Mouse (Mus musculus) heart, postnatal 0 days (tissue): ENCODE results near the gene Snx15. TPM values are rescaled to one million over a fixed set of nuclear protein-coding genes. Genes with fewer than 3 reads are reported as not detected.

ENCODE experiments used
- ATAC-seq: fragments of 200-750 bp; cut with Nextera tagmentation; 2 replicates; pipeline ENCODE4 v1.8.0; 2017; ENCODE audit warnings: low read depth, moderate number of reproducible peaks, moderate library complexity; ENCODE audit not compliant: insufficient read depth
- DNase-seq: peaks from one replicate; pipeline ENCODE4 v3.0.0-alpha.2; 2016; ENCODE audit warnings: low spot score
- H3K27ac ChIP-seq: fragments of 300-500 bp; sonication (generic); 2 replicates; pipeline ENCODE4 v1.5.1; 2014; ENCODE audit warnings: low read depth, mild to moderate bottlenecking
- H3K27me3 ChIP-seq: fragments of 300-500 bp; sonication (generic); 2 replicates; pipeline ENCODE4 v1.6.1; 2014; ENCODE audit warnings: low read length, mixed read lengths; ENCODE audit not compliant: control insufficient read depth, insufficient read depth
- H3K36me3 ChIP-seq: fragments of 300-500 bp; sonication (generic); replicated peaks from 2 replicates; pipeline ENCODE4 v1.6.1; 2014; ENCODE audit warnings: low read length, mixed read lengths; ENCODE audit not compliant: control insufficient read depth, insufficient read depth
- H3K4me1 ChIP-seq: fragments of 300-500 bp; sonication (generic); 2 replicates; pipeline ENCODE4 v1.6.1; 2014; ENCODE audit warnings: antibody characterized with exemption; ENCODE audit not compliant: control insufficient read depth, insufficient read depth
- H3K4me2 ChIP-seq: fragments of 300-500 bp; sonication (generic); 2 replicates; pipeline ENCODE4 v1.6.1; 2014; ENCODE audit warnings: low read depth, mild to moderate bottlenecking, low read length, moderate library complexity
- H3K4me3 ChIP-seq: fragments of 300-500 bp; sonication (generic); 2 replicates; pipeline ENCODE4 v1.5.1; 2014; ENCODE audit warnings: low read depth, low read length
- H3K9ac ChIP-seq: fragments of 300-500 bp; sonication (generic); replicated peaks from 2 replicates; pipeline ENCODE4 v1.6.1; 2014; ENCODE audit warnings: low read depth, low read length, mixed read lengths
- H3K9me3 ChIP-seq: fragments of 300-500 bp; sonication (generic); replicated peaks from 2 replicates; pipeline ENCODE4 v1.6.1; 2016; ENCODE audit warnings: low read length; ENCODE audit not compliant: control insufficient read depth
- CTCF ChIP-seq: IDR thresholded peaks from 2 replicates; pipeline ENCODE4 v1.5.1; 2016; ENCODE audit warnings: antibody characterized with exemption, control low read depth, low read depth
- EP300 ChIP-seq: IDR thresholded peaks from 2 replicates; pipeline ENCODE4 v1.6.1; 2016; ENCODE audit warnings: antibody characterized with exemption, low read depth
- WGBS: fragments of 180-500 bp; shearing (Covaris S2); extraction: QIAGEN DNeasy Blood & Tissue Kit; methylation state at CpG from one replicate; pipeline ENCODE4 v1.1.7; 2014; 5-methylcytosine and 5-hydroxymethylcytosine counted together
- polyA plus RNA-seq: library from polyadenylated mRNA; unstranded; fragments of >200 nt; fragmentation: Nextera tagmentation; extraction: Ambion mirVana; gene quantifications from 2 replicates; pipeline ENCODE4 v1.2.1, GENCODE M21; 2015
- total RNA-seq: library from RNA; depleted of rRNA; stranded (reverse); fragments of >200 nt; gene quantifications from 2 replicates; pipeline ENCODE4 v1.2.3, GENCODE M21; 2014; ENCODE audit warnings: low replicate concordance; rRNA removed

The Snx15 gene
- total RNA-seq (30.5 and 55.7 TPM in 2 replicates), polyA plus RNA-seq (17.5 and 18.5 TPM in 2 replicates)

GRCm38 (mm10) chr19:6127760-6128341 lies at the start of gene Snx15:
Gene Snx15, minus strand, starts transcription at chr19:6128304.
- no peaks in the 10 kb centered on the region for H3K36me3 ChIP-seq
- ATAC-seq (peak; percentile 97), DNase-seq (peak; percentile 98)
- H3K4me3 ChIP-seq = peak within 1 kb of the TSS; percentile 49
- peak within 1 kb of the TSS; percentile 43; the same call in 1 of the 2 replicates for H3K9ac ChIP-seq
- H3K27ac ChIP-seq = peak within 1 kb of the TSS; percentile 89
- TF ChIP-seq CTCF (no peak), EP300 (peak; percentile 68)
- peak within 1 kb of the TSS; percentile 61 for H3K4me2 ChIP-seq
- H3K4me1 ChIP-seq = no peaks in the 10 kb centered on the region; the same call in 1 of the 2 replicates
- H3K9me3 ChIP-seq = no peaks in the 10 kb centered on the region
- no peaks in the 10 kb centered on the region for H3K27me3 ChIP-seq
- under 1% methylated on average over 32 of the region's 32 CpGs for WGBS

- Histone ChIP-seq H3K4me2 (no peak overlapping the region), H3K9ac (no peak overlapping the region), H3K4me3 (no peak overlapping the region), H3K27me3 (no peaks in the 10 kb centered on the region), H3K9me3 (no peaks in the 10 kb centered on the region), H3K36me3 (no peaks in the 10 kb centered on the region), H3K4me1 (no peaks in the 10 kb centered on the region), H3K27ac (no peak overlapping the region)
- 31% methylated on average over 4 of the region's 5 CpGs for WGBS
- ATAC-seq = no peak
- DNase-seq = no peak
- no peak for TF ChIP-seq CTCF
- TF ChIP-seq EP300 = no peak
Observed at GRCm38 (mm10) chr19:6174771-6175170, 46.7 kb upstream of the Snx15 start.

- no peak for ATAC-seq
Observed at GRCm38 (mm10) chr19:6171215-6171614, 43.1 kb upstream of the Snx15 start.

GRCm38 (mm10) chr19:6166750-6167149 lies 38.6 kb upstream of the Snx15 start:
- H3K4me1 ChIP-seq = no peaks in the 10 kb centered on the region
- H3K27me3 ChIP-seq = no peaks in the 10 kb centered on the region
- WGBS = 84% methylated on average over 4 of the region's 4 CpGs
- no peak overlapping the region for H3K4me3 ChIP-seq
- no peaks in the 10 kb centered on the region for H3K9me3 ChIP-seq
- DNase-seq (no peak), ATAC-seq (no peak)
- H3K4me2 ChIP-seq = no peak overlapping the region
- H3K27ac ChIP-seq = no peak overlapping the region
- H3K36me3 ChIP-seq = no peaks in the 10 kb centered on the region
- no peak overlapping the region for H3K9ac ChIP-seq
- no peak for TF ChIP-seq CTCF
- no peak for TF ChIP-seq EP300

More at GRCm38 (mm10) chr19:6171215-6171614, 43.1 kb upstream of the Snx15 start:
- Histone ChIP-seq H3K4me2 (no peak overlapping the region), H3K4me1 (no peaks in the 10 kb centered on the region), H3K9ac (no peak overlapping the region), H3K27me3 (no peaks in the 10 kb centered on the region), H3K9me3 (no peaks in the 10 kb centered on the region), H3K4me3 (no peak overlapping the region), H3K27ac (no peak overlapping the region), H3K36me3 (no peaks in the 10 kb centered on the region)
- no peak for TF ChIP-seq EP300
- TF ChIP-seq CTCF = no peak
- no peak for DNase-seq
- WGBS = 67% methylated on average over 8 of the region's 8 CpGs

GRCm38 (mm10) chr19:6163872-6164547 lies 35.9 kb upstream of the Snx15 start:
- Histone ChIP-seq H3K36me3 (no peaks in the 10 kb centered on the region), H3K4me3 (no peak overlapping the region), H3K4me2 (peak overlapping the region; percentile 12; the same call in 1 of the 2 replicates), H3K4me1 (no peaks in the 10 kb centered on the region), H3K27ac (no peak overlapping the region), H3K27me3 (no peaks in the 10 kb centered on the region), H3K9ac (0 out of 2 replicates have a peak overlapping the region, but pooled peaks have one; percentile 10), H3K9me3 (no peaks in the 10 kb centered on the region)
- ATAC-seq (0 out of 2 replicates have a peak, but pooled peaks have one; percentile 24), DNase-seq (no peak)
- no peak for TF ChIP-seq EP300
- TF ChIP-seq CTCF = no peak
- WGBS = 55% methylated on average over 10 of the region's 10 CpGs
